Comparison of ENCODE assay signal across 8 mouse cellular contexts in genomic region chr11:72428694-72429093, GRCm38 (mm10). TPM values are rescaled to one million over a fixed set of nuclear protein-coding genes. Genes with fewer than 3 reads are reported as not detected.
DNase-seq lines count a peak whose midpoint lies in the region; ATAC-seq and TF ChIP-seq lines count a peak whose summit lies in the region.

No protein-coding gene starts in this region.

- H3K4me1 ChIP-seq in forebrain, postnatal 0 days (ENCODE audit: insufficient read depth): no peaks in the 10 kb centered on the region
- no peaks in the 10 kb centered on the region for H3K4me1 ChIP-seq in hindbrain, embryonic 12.5 days
- H3K4me1 ChIP-seq in stomach, embryonic 16.5 days (ENCODE audit: control insufficient read depth, insufficient read depth, low read length): no peaks in the 10 kb centered on the region

- peak; percentile 60 to 74 for DNase-seq in left cerebral cortex, adult 18-20 months (ENCODE audit: low spot score in 2 of 2)
- DNase-seq in left cerebral cortex, adult 8-10 months (ENCODE audit: low spot score in 2 of 2): no peak
- peak; percentile 82 for DNase-seq in brain, embryonic 14.5 days (ENCODE audit: low read depth)
- peak; percentile 77 for DNase-seq in forebrain, postnatal 0 days
- peak; percentile 66 to 83 for DNase-seq in left cerebral cortex, postnatal 10 days (ENCODE audit: extremely low spot score in 1 of 2, low spot score in 2 of 2)
- peak; percentile 71 for DNase-seq in mesoderm, embryonic 11.5 days (ENCODE audit: low read depth, low spot score)

- H3K4me2 ChIP-seq in forebrain, postnatal 0 days (ENCODE audit: low read depth): no peak overlapping the region
- H3K4me2 ChIP-seq in hindbrain, embryonic 12.5 days (replicated peaks): 0 out of 2 replicates have a peak overlapping the region, but pooled peaks have one; percentile 13
- peak overlapping the region; percentile 44 for H3K4me2 ChIP-seq in stomach, embryonic 16.5 days (ENCODE audit: low read depth, low read length)

- intact Hi-C loops in left cerebral cortex, postnatal 10 days (cut with DNase I): loop anchor here (2.0 to 5.0 kb wide), 3 partner anchors 86 to 1091 kb away; no protein-coding TSS in a partner anchor

- no peaks in the 10 kb centered on the region for H3K9me3 ChIP-seq in forebrain, postnatal 0 days (ENCODE audit: low read length)
- H3K9me3 ChIP-seq in hindbrain, embryonic 12.5 days (replicated peaks): no peaks in the 10 kb centered on the region
- H3K9me3 ChIP-seq in stomach, embryonic 16.5 days (replicated peaks; ENCODE audit: control insufficient read depth, low read length): no peaks in the 10 kb centered on the region

- no peak overlapping the region for H3K4me3 ChIP-seq in forebrain, postnatal 0 days (ENCODE audit: low read depth, low read length)
- H3K4me3 ChIP-seq in hindbrain, embryonic 12.5 days: no peak overlapping the region
- no peak overlapping the region for H3K4me3 ChIP-seq in stomach, embryonic 16.5 days (replicated peaks; ENCODE audit: low read length)

- H3K27ac ChIP-seq in forebrain, postnatal 0 days (ENCODE audit: low read depth, low read length): no peak overlapping the region
- no peak overlapping the region for H3K27ac ChIP-seq in hindbrain, embryonic 12.5 days
- no peak overlapping the region for H3K27ac ChIP-seq in stomach, embryonic 16.5 days (ENCODE audit: low read length)

- 0% methylated on average over 5 of the region's 5 CpGs for WGBS in forebrain, postnatal 0 days
- 3% methylated on average over 5 of the region's 5 CpGs for WGBS in hindbrain, embryonic 12.5 days
- WGBS in stomach, embryonic 16.5 days: 1% methylated on average over 5 of the region's 5 CpGs

- TF ChIP-seq CTCF in brain, embryonic 14.5 days (IDR thresholded peaks at IDR 0.05; ENCODE audit: borderline replicate concordance, extremely low read depth, insufficient read depth, insufficient read length): peak; percentile 58; the same call in 1 of the 2 replicates
- TF ChIP-seq CTCF in forebrain, postnatal 0 days (IDR thresholded peaks at IDR 0.05; ENCODE audit: low read depth): peak; percentile 57

- no peaks in the 10 kb centered on the region for H3K27me3 ChIP-seq in forebrain, postnatal 0 days (ENCODE audit: insufficient read depth, low read length)
- H3K27me3 ChIP-seq in hindbrain, embryonic 12.5 days: no peaks in the 10 kb centered on the region
- no peaks in the 10 kb centered on the region for H3K27me3 ChIP-seq in stomach, embryonic 16.5 days (ENCODE audit: control insufficient read depth, insufficient read depth, low read length)

- peak; percentile 55; the same call in 1 of the 2 replicates for ATAC-seq in forebrain, postnatal 0 days
- no peak for ATAC-seq in hindbrain, embryonic 12.5 days (ENCODE audit: low FRiP score)
- peak; percentile 60; the same call in 1 of the 2 replicates for ATAC-seq in stomach, embryonic 16.5 days (ENCODE audit: insufficient read depth, low FRiP score)

- no peak for TF ChIP-seq POLR2A in brain, embryonic 14.5 days (IDR thresholded peaks at IDR 0.05; ENCODE audit: borderline replicate concordance, extremely low read depth, insufficient read depth, insufficient read length, poor library complexity, severe bottlenecking)

- no peaks in the 10 kb centered on the region for H3K36me3 ChIP-seq in forebrain, postnatal 0 days (ENCODE audit: insufficient read depth)
- H3K36me3 ChIP-seq in hindbrain, embryonic 12.5 days: no peaks in the 10 kb centered on the region
- no peaks in the 10 kb centered on the region for H3K36me3 ChIP-seq in stomach, embryonic 16.5 days (ENCODE audit: control insufficient read depth, insufficient read depth, low read length)

- H3K9ac ChIP-seq in forebrain, postnatal 0 days: no peak overlapping the region
- no peak overlapping the region for H3K9ac ChIP-seq in hindbrain, embryonic 12.5 days
- H3K9ac ChIP-seq in stomach, embryonic 16.5 days (ENCODE audit: low read length): no peak overlapping the region

RNA-seq across cellular contexts. Expression of gene Ggt6, which starts 6.6 kb away (rescaled TPM):
- under 1 TPM in 1 of 2 experiments, not detected in 1; 0.23 TPM for total RNA-seq in left cerebral cortex, adult 18-20 months (2021)
- total RNA-seq in left cerebral cortex, adult 8-10 months (2022): under 1 TPM in 1 of 4 experiments, not detected in 3; 0.23 TPM
- polyA plus RNA-seq in brain, embryonic 14.5 days (2012; rRNA removed): 0.12 and 0.35 TPM in 2 replicates
- total RNA-seq in forebrain, postnatal 0 days (2014; rRNA removed): not detected in 2 replicates
- polyA plus RNA-seq in forebrain, postnatal 0 days (2015; fragmentation: Nextera tagmentation; extraction: Ambion mirVana): not detected in 2 replicates
- 0.32 TPM in 1 of 2 replicates, not detected in the other for polyA plus RNA-seq in hindbrain, embryonic 12.5 days (2016; fragmentation: Nextera tagmentation; extraction: Ambion mirVana)
- total RNA-seq in left cerebral cortex, postnatal 10 days (2021): not detected
- polyA plus RNA-seq in stomach, embryonic 16.5 days (2015; fragmentation: Nextera tagmentation; extraction: Ambion mirVana): 8.1 and 8.9 TPM in 2 replicates

RNA-seq across cellular contexts. Expression of gene Mybbp1a, which starts 12.5 kb away (rescaled TPM):
- total RNA-seq in left cerebral cortex, adult 18-20 months (2021): 10 to 100 TPM; 53.3 to 53.6 TPM
- total RNA-seq in left cerebral cortex, adult 8-10 months (2022): 10 to 100 TPM; 48.1 to 54.6 (median 51.3) TPM
- 67.9 and 74.7 TPM in 2 replicates for polyA plus RNA-seq in brain, embryonic 14.5 days (2012; rRNA removed)
- 36.9 and 38.0 TPM in 2 replicates for total RNA-seq in forebrain, postnatal 0 days (2014; rRNA removed)
- 50.0 and 52.4 TPM in 2 replicates for polyA plus RNA-seq in forebrain, postnatal 0 days (2015; fragmentation: Nextera tagmentation; extraction: Ambion mirVana)
- polyA plus RNA-seq in hindbrain, embryonic 12.5 days (2016; fragmentation: Nextera tagmentation; extraction: Ambion mirVana): 112 and 123 TPM in 2 replicates
- total RNA-seq in left cerebral cortex, postnatal 10 days (2021): 10 to 100 TPM; 52.8 to 55.9 TPM
- polyA plus RNA-seq in stomach, embryonic 16.5 days (2015; fragmentation: Nextera tagmentation; extraction: Ambion mirVana): 117 and 133 TPM in 2 replicates

RNA-seq across cellular contexts. Expression of gene Smtnl2, which starts 17.2 kb away (rescaled TPM):
- 1 to 10 TPM in 1 of 2 experiments, under 1 TPM in 1; 0.61 to 1.3 TPM for total RNA-seq in left cerebral cortex, adult 18-20 months (2021)
- 1 to 10 TPM in 2 of 4 experiments, under 1 TPM in 2; 0.89 to 2.9 (median 1.1) TPM for total RNA-seq in left cerebral cortex, adult 8-10 months (2022)
- 2.1 and 3.4 TPM in 2 replicates for polyA plus RNA-seq in brain, embryonic 14.5 days (2012; rRNA removed)
- total RNA-seq in forebrain, postnatal 0 days (2014; rRNA removed): 9.7 and 10.4 TPM in 2 replicates
- polyA plus RNA-seq in forebrain, postnatal 0 days (2015; fragmentation: Nextera tagmentation; extraction: Ambion mirVana): 8.4 and 10.2 TPM in 2 replicates
- polyA plus RNA-seq in hindbrain, embryonic 12.5 days (2016; fragmentation: Nextera tagmentation; extraction: Ambion mirVana): 14.5 and 15.3 TPM in 2 replicates
- total RNA-seq in left cerebral cortex, postnatal 10 days (2021): 1 to 10 TPM; 1.7 to 1.8 TPM
- polyA plus RNA-seq in stomach, embryonic 16.5 days (2015; fragmentation: Nextera tagmentation; extraction: Ambion mirVana): 44.0 and 46.2 TPM in 2 replicates

Comparison
In these comparisons a context has a peak if more than half of its experiments do, and no peak if none do; other contexts are left out.
1. DNase-seq: peak in left cerebral cortex, adult 18-20 months (2 of 2), brain, embryonic 14.5 days (single experiment), forebrain, postnatal 0 days (single experiment), left cerebral cortex, postnatal 10 days (2 of 2) and mesoderm, embryonic 11.5 days (single experiment); none in left cerebral cortex, adult 8-10 months (0 of 2).